Mouse (Mus musculus) right cerebral cortex, postnatal 4 days (tissue): Measurements from ENCODE around the gene Erich2.

Experiments
- DNase-seq: peaks from one replicate; pipeline ENCODE4 v3.0.0-alpha.2; 2022

The Erich2 gene

GRCm38 (mm10) chr2:70562981-70563671, 54.5 kb downstream of the Erich2 start:
- DNase-seq = no peak

GRCm38 (mm10) chr2:70563721-70564645, 55.4 kb downstream of the Erich2 start:
- no peak for DNase-seq

- DNase-seq = no peak
These were observed 56.2 kb downstream of the Erich2 start for GRCm38 (mm10) chr2:70564646-70565315.

- DNase-seq = no peak
These were observed 57.3 kb downstream of the Erich2 start for GRCm38 (mm10) chr2:70565651-70566602.

GRCm38 (mm10) chr2:70566603-70566981, 58.0 kb downstream of the Erich2 start:
- DNase-seq = no peak

GRCm38 (mm10) chr2:70567071-70567681, 58.6 kb downstream of the Erich2 start:
- DNase-seq = peak; percentile 76

- DNase-seq = no peak
These were observed 59.1 kb downstream of the Erich2 start for GRCm38 (mm10) chr2:70567682-70568077.

GRCm38 (mm10) chr2:70568198-70568941, 59.8 kb downstream of the Erich2 start:
- no peak for DNase-seq

- DNase-seq = no peak
These were observed 63.1 kb downstream of the Erich2 start for GRCm38 (mm10) chr2:70571698-70572097.

- DNase-seq = no peak
These were observed 63.6 kb downstream of the Erich2 start for GRCm38 (mm10) chr2:70572251-70572650.

- DNase-seq = no peak
These were observed 65.1 kb downstream of the Erich2 start for GRCm38 (mm10) chr2:70573544-70574210.

GRCm38 (mm10) chr2:70588200-70588599, 79.6 kb downstream of the Erich2 start:
- no peak for DNase-seq
